Mouse (Mus musculus): ENCODE data around the gene Ctps2.

Gene Ctps2

DNA sequence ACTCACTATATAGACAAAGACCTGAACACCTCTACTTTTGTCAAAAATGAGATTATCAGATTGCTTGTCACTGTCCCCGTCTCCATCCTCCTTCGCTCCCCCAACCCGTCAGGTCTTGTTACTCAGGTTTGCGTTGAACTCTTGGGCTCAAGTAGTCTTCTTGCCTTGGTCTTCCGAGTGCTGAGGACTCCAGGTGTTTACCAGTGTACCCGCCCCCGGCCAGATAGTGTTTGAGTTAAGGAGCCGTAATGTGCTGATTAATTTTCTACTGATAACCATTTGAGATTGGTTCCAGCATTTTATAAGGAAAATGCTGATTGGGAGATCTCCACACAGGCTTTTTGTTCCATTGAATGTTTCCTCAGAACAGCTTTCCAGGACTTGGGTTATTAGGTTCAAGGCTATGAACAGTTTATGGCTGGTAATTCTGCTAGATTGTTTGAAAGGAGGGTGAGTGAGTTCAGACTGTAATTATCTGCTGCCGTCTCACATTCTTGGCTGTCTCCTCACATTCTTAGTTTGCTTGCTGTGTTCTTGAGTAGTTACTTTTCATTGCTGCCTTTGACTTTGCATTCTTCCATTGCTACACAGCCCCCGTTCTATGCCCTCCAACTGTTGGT, 85.9 kb downstream of the Ctps2 start:
- no peak for DNase-seq

DNA sequence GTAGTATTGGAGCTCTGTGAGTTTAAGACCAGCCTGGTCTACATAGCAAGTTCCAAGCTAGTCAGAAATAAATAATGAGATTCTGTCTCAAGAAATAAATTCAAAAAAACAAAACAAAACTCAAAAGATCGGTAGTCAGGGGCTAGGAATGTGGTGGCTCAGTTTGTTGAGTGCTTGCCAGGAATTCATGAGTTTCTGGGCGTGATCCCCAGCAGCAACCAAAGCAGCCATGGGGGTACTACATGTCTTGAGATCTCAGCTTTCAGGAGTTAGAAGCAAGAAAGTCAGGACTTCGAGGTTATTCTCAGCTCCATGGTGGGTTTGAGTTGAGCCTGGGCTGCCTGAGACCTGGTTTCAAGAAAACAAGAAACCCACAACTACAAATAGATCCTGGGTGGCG, 90.4 kb downstream of the Ctps2 start:
- no peak for DNase-seq

DNA sequence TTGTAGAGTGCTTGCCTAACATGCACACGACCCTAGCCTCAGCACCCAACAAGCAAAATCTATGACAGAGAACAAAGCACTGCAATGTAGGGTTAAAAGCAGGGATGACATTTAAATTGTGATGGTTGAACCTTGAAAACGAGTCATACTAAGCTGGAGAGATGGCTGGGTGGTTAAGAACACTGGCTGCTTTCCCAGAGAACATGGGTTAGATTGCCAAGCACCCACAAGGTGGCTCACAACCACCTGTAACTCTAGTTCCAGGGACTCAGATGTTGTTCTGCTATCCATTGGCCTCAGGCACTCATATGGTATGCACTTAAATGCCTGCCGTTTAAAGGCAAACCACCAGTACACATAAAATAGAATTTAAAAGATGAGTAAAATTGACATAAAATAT, 91.1 kb downstream of the Ctps2 start:
- DNase-seq: no peak

- no peak for DNase-seq
These were observed 126.8 kb downstream of the Ctps2 start for GRCm38 (mm10) chrX:163027864-163028263.

GRCm38 (mm10) chrX:163038767-163039166, 137.7 kb downstream of the Ctps2 start:
- DNase-seq: no peak

- DNase-seq: no peak
These were observed 141.7 kb downstream of the Ctps2 start for GRCm38 (mm10) chrX:163042771-163043170.

- DNase-seq: no peak
These were observed 162.9 kb downstream of the Ctps2 start for GRCm38 (mm10) chrX:163063936-163064335.
